Mouse (Mus musculus) leukemia stem cell, adult 10-12 weeks (primary cell): Measurements from ENCODE around the gene Gm9602. TPM values are rescaled to one million over a fixed set of nuclear protein-coding genes. Genes with fewer than 3 reads are reported as not detected.

Experiments used
- polyA plus RNA-seq: library from polyadenylated mRNA; stranded (reverse); fragments of >175 nt; gene quantifications from 2 replicates; pipeline ENCODE4 v1.2.3, GENCODE M21; 2012; ENCODE audit warnings: low replicate concordance

Gene Gm9602
- polyA plus RNA-seq, result not detected in 2 replicates

GRCm38 (mm10) chr14:4776037-4776436 is at the start of gene Gm9602:
Gene Gm9602 (plus strand): TSS chr14:4776337.

Other genes starting within 250 kb of the Gm9602 start
- not detected in 2 replicates for gene Gm3047, start 220.9 kb upstream of the Gm9602 start, polyA plus RNA-seq
- not detected in 2 replicates for gene Gm8159, start 144.0 kb upstream of the Gm9602 start, polyA plus RNA-seq
- gene Gm3239, start 112.1 kb upstream of the Gm9602 start, polyA plus RNA-seq, result not detected in 2 replicates
- not detected in 2 replicates for gene Gm7876, start 67.1 kb upstream of the Gm9602 start, polyA plus RNA-seq
- gene Gm3252, start 49.6 kb upstream of the Gm9602 start, polyA plus RNA-seq, result not detected in 2 replicates
- not detected in 2 replicates for gene Gm3269, start 61.8 kb downstream of the Gm9602 start, polyA plus RNA-seq
- gene Gm3264, start 79.2 kb downstream of the Gm9602 start, polyA plus RNA-seq, result not detected in 2 replicates
- gene Gm3278, start 116.1 kb downstream of the Gm9602 start, polyA plus RNA-seq, result not detected in 2 replicates
- gene Gm8297, start 207.6 kb downstream of the Gm9602 start, polyA plus RNA-seq, result not detected in 2 replicates
- gene Gm3298, start 239.6 kb downstream of the Gm9602 start, polyA plus RNA-seq, result not detected in 2 replicates